Mouse (Mus musculus): ENCODE measurements around the gene Pfn3.
A peak's percentile ranks its signal among the peaks of the same experiment; 100 is the strongest.

Gene Pfn3

DNA sequence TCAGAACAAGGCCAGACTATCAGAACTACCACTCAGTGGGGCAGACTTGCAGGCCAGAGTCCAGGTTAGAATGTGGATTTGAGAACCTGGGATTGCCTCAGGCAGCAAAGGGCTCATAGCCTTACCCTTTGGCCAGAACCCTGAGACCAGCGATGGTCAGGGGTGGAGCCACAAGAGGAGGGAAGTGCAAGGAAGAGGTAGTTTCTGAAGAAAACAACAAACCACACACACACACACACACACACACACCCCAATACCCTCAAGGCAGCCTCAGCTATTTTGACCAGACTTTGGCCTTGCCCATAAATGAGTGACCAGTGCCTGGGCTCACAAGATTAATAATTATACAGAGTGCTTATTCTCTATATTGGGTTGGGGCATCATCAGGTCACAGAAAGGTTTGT lies 23.4 kb downstream of the Pfn3 start:
- no peak for DNase-seq

DNA sequence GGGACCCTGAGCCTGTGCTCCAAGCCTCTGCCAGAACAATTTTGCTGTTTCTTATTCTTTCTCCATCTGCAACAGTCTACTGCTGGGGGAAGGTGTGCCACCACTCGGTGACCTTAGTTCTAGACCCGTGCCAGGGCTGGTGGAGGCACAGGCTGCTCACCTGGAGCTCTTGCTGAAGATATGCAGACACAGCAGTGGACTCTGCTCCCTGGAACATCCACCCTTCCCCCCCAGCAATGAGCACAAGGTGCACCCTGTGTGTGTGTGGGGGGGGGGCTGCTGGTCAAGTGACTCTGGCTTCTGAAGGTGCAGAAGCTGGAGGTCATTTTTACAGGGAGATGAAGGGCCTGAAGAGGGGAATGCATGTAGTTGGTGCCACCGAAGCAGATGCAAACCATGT lies 24.4 kb downstream of the Pfn3 start:
- no peak for DNase-seq

DNA sequence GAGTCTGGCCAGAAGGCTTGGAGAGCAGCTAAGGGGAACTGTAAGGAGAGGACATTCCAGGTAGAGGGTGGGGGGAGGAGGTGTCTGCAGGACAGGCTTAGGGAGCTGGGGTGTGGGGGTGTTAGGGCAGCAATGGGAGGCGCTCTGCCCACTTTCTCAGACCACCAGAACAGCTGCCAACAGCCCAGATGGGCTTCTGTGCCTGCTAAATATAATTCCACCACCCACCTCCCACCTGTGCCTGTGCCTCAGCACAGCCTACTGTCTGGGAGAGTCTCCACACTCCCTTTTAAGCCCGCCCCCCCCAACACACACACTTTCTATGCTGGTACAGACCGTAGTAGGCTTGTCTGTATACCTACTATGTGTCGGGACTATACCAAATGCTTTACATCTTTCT lies 33.2 kb downstream of the Pfn3 start:
- no peak for DNase-seq

DNA sequence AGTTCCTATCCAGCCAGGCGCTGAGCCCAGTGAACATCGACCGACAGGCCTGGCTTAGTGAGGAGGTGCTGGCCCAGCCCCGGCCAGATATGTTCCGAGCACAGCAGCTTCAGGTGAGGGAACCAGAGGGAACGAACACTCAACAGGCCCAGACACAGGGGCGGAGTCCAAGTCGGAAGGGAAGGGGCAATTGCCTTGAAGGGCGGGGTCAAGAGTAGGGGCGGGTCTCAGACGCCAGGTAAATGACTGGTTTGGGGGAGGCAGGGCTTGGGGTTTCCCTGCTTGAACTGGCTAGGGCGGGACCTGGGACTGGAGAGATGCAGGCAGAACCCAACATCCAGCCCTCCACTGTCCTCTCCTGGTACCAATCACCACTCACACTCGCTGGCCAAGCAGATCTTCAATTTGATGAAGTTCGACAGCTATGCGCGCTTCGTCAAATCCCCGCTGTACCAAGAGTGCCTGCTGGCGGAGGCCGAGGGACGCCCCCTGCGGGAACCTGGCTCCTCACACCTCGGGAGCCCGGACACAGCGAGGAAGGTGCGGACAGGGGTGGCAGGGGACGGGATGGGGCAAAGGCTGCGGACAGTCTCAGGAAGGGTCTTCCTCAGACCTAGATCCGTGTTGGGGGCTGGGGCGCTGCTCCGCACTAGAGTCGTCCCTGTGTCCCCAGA lies 36.0 kb downstream of the Pfn3 start:
- DNase-seq = no peak

DNA sequence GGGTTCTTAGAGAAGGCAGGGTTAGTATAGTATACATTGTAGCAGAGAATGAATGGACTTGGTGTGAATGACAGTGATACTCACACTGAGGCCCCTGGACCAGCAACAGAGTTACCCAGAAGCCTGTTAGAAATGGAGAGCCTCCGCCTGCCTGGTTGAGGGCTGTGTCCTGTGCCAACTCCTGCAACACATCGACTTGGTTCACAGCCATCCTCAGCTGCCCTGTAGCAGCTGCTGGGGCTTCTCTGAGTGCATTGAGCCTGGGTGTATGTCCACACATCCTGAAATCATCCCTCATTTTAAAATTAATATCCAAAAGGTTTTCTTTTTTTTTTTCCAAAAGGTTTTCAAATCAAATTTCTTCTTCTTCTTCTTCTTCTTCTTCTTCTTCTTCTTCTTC lies 39.2 kb downstream of the Pfn3 start:
- no peak for DNase-seq

DNA sequence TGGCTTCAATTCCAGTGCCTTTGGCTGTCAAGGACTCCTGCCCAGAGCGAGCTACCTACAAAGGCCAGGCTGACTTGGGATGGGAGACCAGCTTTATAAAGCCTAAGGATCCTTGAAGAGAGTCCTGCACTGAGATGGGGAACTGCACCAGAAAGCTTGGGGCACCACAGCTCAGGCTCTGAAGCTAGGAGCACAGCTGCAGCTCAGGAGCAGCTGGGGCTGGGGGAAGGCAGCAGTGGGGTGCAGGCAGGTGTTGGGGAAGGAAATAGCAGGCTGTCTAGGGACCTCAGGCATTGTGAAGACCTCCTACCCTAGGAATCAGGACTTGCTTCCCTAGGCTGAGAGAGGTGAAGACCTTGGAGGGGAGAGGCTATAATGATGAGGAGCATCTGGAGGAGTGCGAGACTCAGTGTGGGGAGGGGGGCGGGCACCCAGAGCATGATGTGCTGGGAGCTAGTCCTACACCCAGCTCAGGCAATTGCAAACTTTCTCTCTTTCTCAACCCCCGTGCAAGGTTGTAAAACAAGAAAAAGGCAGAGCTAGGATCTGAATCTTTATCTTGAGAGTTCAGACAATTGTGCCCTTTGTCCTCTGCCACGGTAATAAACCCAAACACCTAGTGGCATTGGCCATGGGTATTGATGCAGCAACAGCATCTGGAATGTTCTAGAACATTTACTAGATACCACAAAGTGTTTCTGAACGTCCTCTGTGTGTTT lies 40.7 kb downstream of the Pfn3 start:
- DNase-seq = no peak

DNA sequence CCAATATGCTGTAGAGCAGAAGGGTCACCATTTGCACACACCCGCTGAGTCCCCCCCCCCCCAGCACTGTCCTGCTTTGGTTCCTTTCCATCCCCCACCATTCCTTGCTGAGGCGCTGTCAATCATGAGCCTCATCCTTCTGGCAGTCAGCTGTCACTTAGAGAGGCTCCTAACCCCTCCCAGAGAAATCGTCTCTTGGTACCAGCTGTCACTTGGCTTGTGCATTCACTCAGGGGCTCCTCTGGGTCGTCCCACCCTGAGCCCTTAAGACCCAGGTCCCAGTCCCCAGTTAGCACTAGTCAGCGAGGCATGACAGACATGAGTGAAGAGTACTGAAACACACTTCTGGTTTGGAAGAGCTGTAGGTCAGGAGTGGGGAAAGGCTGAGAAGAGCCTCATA lies 43.3 kb downstream of the Pfn3 start:
- DNase-seq = no peak

DNA sequence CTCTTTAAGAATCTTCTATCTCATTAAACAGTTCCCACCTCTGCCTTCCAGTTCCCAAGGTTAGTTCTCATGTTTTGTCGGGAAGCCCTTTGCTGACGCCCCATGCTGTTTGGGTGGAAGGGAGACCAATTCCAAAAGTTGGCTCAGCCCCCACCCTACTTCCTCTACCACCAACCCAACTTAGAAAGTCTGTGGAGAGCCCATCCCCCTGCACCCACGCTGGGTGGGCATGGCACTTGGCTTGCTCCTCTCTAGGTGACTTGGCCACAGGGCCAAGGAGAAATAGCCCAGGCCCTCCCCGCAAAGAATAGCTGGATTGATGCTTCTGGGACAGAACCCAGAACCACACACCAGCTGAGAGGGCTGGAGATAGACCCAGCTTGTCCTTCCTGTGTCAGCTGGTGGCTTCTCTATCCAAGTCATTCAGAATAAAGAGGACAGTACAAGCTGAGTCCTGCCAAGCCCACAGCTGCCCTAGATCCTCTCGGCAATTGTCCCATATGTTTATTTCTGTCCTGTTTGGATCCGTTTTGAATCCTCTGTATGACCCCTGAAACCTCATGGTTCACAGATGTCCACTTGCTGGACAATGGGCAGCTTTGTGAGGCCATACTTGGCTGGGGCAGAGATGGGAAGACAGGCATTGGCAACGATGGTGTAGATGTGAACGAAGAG lies 43.9 kb downstream of the Pfn3 start:
- DNase-seq = peak in 1 of 2 experiments; percentile 21

DNA sequence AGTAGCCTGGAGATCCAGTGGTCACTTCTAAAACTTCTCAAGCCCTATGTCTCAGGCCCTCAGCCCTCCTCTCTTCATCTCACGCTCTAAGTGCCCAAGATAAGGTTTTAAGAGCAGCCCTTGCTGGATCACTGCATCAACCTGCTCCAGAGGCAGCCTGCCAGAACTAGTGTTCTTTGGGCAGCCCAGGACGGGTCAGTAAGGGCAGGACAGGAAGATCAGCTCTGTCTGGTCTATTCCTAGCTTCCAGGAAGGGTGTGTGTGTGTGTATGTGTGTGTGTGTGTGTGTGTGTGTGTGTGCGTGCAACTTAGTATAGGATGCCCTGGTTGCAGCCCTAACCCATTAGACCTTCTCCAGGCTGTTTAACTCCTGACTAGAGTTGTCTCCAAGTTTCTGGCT lies 44.8 kb downstream of the Pfn3 start:
- no peak for DNase-seq

DNA sequence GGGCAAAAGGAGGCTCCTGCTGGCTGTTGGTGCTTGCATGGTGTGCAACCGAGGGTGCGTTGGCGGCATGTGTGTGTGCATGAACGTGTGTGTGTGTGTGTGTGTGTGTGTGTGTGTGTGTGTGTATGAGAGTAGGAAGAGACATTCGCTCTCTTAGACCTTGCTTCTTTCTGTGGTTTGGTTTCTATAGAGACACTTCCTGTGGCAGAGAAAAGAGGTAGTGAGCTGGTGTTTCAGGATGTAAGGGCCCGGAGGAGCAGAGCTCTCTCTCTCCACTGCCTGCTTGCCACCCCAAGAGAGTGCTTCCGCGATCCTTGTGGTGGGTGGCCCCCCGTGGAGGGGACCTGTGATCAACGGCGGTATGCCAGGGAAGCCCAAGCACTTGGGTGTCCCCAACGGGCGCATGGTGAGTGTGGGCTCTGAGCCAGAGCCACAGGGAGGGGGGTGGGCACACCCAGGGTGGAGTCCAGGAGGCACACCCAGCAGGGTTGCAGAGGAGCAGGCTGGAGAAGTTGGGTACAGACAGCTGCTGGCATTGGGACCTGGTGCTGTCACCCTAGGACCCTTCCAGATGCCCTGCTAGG lies 45.4 kb downstream of the Pfn3 start, which contains the start of gene Rgs14:
Gene Rgs14, plus strand, starts transcription at position 202 of the 584 bp plus-strand sequence.
- DNase-seq = no peak

DNA sequence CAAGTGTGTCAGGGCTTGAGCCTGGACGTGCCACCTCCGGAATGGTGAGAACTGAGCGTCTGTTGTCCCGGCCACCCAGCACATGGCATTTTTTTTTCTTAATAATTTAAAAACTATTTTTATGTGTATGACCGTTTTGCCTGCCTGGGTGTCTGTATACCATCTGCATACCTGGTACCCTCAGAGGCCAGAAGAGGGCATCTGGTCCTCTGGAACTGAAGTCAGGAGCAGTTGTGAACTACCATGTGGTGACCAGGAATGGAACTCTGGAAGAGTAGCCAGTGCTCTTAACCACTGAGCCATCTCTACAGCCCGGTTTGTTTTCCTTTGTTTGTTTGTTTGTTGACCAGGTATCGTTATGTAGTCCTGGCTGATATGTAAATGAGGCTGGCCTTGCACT lies 46.6 kb downstream of the Pfn3 start:
- no peak for DNase-seq
